Mouse (Mus musculus) testis, adult 2 months (tissue): ENCODE measurements around the gene Lzts2.

Experiments
- CTCF ChIP-seq: fragments of 200-500 bp; IDR thresholded peaks from 2 replicates; pipeline ENCODE4 v1.5.1; 2012; ENCODE audit warnings: low read depth, mild to moderate bottlenecking, inconsistent platforms, low read length, moderate library complexity; ENCODE audit not compliant: control insufficient read depth, insufficient read depth, insufficient replicate concordance
- POLR2A ChIP-seq: fragments of 200-500 bp; IDR thresholded peaks from 2 replicates; pipeline ENCODE4 v1.6.1; 2012; ENCODE audit warnings: low read depth, mild to moderate bottlenecking, inconsistent platforms, low read length, moderate library complexity; ENCODE audit not compliant: control insufficient read depth

DNA sequence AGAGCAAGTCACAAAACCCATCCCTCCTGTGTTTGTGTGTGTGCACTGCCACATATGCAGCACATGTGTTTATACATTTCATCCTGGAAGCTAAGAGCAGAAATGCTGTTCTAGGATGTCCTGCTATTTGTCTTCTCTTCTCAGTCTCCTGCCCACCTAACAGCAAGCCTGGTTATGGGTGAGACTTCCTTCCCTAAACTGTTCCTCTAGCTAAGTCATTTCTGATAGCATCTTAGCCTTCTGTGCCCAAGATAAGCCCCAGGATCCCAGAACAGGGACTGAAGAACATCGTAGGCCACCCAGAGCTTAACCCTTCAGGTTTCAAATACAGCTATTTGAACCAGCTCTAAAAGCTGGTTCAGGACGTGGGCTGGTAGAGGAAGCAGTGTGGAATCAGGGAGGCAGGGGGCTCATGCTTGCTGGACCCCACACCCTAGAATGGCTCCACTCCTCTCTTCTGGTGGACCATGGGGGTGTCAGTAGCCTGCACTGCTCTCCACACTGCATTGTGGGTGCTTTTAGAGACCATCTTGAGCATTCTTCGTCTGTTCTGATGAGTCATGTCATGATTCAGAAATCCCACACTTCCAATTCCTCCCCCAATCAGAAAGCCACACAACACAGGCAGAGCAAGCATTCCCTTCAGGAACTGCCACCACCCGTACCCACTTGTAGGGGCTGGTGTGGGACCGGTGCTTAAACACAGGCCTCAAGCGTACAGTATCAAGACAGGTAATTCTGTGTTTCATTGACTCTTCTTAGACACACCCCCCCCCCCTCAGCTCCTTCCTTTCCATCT is 40.9 kb downstream of the Lzts2 start:
- TF ChIP-seq CTCF (no peak), POLR2A (no peak)
